Mouse (Mus musculus): ENCODE data around the gene Arsb.

Arsb gene

DNA sequence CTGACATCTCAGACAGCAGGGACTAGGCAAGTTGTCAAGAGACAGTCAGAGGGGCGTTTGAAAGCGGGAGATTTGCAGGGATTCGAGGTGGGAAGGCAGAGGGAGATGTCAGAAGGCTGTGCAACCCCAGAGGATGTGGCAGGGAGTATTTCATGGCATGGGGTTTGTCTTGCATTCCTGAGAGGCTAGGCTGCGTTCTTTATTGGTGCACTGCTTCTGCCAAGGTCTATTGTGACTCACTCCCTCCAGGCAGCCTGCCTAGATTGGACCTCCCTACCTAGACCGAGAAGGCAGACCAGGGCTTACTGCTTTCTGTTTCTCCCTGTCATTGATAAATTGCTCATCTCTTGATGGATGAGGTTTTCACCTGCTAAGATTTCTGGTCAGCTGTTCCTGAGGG is 204.2 kb downstream of the Arsb start:
- DNase-seq (ENCODE audit: extremely low read depth, insufficient read length, low spot score) = peak; percentile 81

DNA sequence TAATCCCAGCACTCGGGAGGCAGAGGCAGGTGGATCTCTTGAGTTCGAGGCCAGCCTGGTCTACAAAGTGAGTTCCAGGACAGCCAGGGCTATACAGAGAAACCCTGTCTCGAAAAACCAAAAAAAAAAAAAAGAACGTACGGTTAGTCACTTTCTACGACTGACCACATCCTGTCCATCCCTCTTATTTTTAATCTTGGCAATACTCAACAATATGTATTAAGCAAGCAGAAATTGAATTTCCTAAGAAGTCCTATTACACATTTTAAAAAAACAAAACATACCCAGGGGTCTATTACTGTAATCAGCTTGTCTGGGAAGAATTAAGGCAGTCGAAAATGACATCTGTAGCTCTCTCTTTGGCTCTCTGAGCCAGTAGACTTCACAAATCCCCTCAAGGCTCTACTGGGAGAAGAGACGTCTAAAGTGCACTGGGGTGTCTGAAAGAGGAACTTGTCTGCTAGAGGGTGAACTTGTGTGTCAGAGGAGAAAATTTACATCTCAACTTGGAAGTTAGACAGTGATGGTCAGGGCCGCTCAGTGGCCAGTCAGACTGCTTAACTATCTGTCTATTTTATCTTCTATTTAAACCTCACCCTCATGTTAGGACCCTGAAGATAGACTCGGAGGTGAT is 205.6 kb downstream of the Arsb start:
- DNase-seq (ENCODE audit: extremely low read depth, insufficient read length, low spot score) = peak; percentile 66

GRCm38 (mm10) chr13:93978703-93979495 is 207.5 kb downstream of the Arsb start:
- DNase-seq (ENCODE audit: extremely low read depth, insufficient read length, low spot score) = peak; percentile 48

GRCm38 (mm10) chr13:93979754-93980153 is 208.3 kb downstream of the Arsb start:
- DNase-seq (ENCODE audit: extremely low read depth, insufficient read length, low spot score) = no peak

GRCm38 (mm10) chr13:93984521-93984920 is 213.1 kb downstream of the Arsb start:
- DNase-seq (ENCODE audit: extremely low read depth, insufficient read length, low spot score) = no peak

DNA sequence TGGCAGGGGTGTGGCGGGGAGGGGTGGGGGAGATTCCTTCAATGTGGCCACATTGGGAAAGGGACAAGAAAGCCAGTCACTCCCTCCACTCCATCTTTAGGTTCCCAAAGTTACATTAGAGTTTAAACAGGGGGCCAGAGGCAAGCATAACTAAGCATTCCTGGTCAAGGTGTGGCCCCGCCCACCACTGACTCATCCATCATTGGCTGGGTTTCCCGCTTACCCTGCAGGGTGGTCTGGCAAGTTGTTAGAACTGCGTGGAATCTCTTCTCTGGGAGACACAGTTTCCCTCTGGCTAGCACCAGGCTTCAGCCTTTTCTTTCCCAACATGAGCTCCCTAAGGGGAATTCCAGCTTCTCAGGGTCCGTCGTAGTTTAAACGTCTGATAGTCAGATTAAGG is 213.8 kb downstream of the Arsb start:
- DNase-seq (ENCODE audit: extremely low read depth, insufficient read length, low spot score) = peak; percentile 75

- peak; percentile 49 for DNase-seq (ENCODE audit: extremely low read depth, insufficient read length, low spot score)
These were observed 214.3 kb downstream of the Arsb start for GRCm38 (mm10) chr13:93985750-93986149.

GRCm38 (mm10) chr13:93987611-93988010 is 216.2 kb downstream of the Arsb start:
- no peak for DNase-seq (ENCODE audit: extremely low read depth, insufficient read length, low spot score)

- DNase-seq (ENCODE audit: extremely low read depth, insufficient read length, low spot score) = no peak
These were observed 217.8 kb downstream of the Arsb start for GRCm38 (mm10) chr13:93989208-93989607.

- no peak for DNase-seq (ENCODE audit: extremely low read depth, insufficient read length, low spot score)
These were observed 218.5 kb downstream of the Arsb start for GRCm38 (mm10) chr13:93989736-93990611.

DNA sequence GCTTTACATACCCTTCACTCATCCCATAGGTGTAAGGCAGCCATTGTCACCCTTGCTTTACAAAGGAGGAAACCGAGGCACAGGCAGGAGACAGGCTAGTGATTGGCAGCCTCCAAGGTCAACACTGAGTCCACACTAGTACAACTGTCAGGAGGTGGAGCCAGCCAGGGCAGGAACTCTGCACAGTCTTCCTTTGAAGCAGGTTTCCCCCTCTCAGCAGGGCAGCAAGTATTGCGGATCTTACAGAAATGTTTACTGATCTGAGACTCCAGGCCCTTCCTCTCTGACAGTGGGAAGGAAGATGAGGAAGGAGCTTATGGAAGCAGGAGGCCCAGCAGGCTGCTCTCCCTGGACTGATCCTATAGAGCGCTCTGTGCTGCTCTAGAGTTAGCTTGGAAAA is 219.4 kb downstream of the Arsb start:
- no peak for DNase-seq (ENCODE audit: extremely low read depth, insufficient read length, low spot score)

DNA sequence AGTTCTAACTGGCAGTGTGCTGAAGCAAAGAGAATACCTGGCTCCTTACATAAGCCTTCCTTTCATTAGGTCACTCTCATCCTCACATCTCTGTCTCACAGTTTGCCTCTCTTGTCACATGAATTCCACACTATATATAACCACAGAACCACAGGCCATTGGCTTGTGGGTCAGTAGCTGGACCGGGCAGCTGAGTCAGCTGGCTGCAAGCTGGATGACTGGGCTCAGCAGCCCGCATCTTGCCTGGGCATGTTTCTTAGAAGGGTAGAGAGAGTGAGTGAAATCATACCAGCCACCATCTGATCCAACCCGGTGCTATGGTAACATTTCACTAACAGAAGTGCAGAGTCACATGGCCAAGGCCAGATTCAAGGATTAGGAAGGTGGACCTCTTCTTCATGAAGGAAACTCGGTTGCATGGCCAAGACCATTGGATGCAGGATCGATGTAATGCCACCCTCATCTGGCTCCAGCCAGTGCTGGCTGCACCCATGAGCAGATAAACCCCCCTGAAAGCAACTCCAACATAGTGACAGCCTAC is 221.0 kb downstream of the Arsb start:
- peak; percentile 88 for DNase-seq (ENCODE audit: extremely low read depth, insufficient read length, low spot score)

Measured in 3134 (cell line).